ENCODE assay signal across 7 mouse cellular contexts in genomic region chr19:36535186-36535585, GRCm38 (mm10). TPM values are rescaled to one million over a fixed set of nuclear protein-coding genes. Genes with fewer than 3 reads are reported as not detected.
DNase-seq lines count a peak whose midpoint lies in the region; ATAC-seq and TF ChIP-seq lines count a peak whose summit lies in the region.

No protein-coding gene starts in this region.

- H3ac ChIP-seq in myocyte (ENCODE audit: control insufficient read depth, insufficient read length): no peak overlapping the region

- H3K4me2 ChIP-seq in kidney, embryonic 16.5 days (replicated peaks; ENCODE audit: low read depth, low read length): 0 out of 2 replicates have a peak overlapping the region, but pooled peaks have one; percentile 48
- peak overlapping the region; percentile 43; the same call in 1 of the 2 replicates for H3K4me2 ChIP-seq in forebrain, embryonic 11.5 days (ENCODE audit: low read depth, low read length, severe bottlenecking)
- H3K4me2 ChIP-seq in hindbrain, embryonic 11.5 days (replicated peaks; ENCODE audit: low read depth, low read length): no peak overlapping the region
- peak overlapping the region; percentile 60 for H3K4me2 ChIP-seq in myocyte (ENCODE audit: low read depth)

- no peaks in the 10 kb centered on the region for H3K9me3 ChIP-seq in kidney, embryonic 16.5 days (ENCODE audit: low read length)
- no peaks in the 10 kb centered on the region for H3K9me3 ChIP-seq in forebrain, embryonic 11.5 days (ENCODE audit: control insufficient read depth, low read length)
- H3K9me3 ChIP-seq in hindbrain, embryonic 11.5 days (ENCODE audit: control insufficient read depth, low read length): no peaks in the 10 kb centered on the region

- no peak for ATAC-seq in kidney, embryonic 16.5 days (ENCODE audit: low FRiP score, low TSS enrichment)
- ATAC-seq in forebrain, embryonic 11.5 days (replicated peaks; ENCODE audit: low FRiP score): peak; percentile 53
- ATAC-seq in hindbrain, embryonic 11.5 days (ENCODE audit: low FRiP score): no peak

- H3K79me2 ChIP-seq in myocyte (ENCODE audit: control insufficient read depth, insufficient read depth): no peaks in the 10 kb centered on the region

- H3K27me3 ChIP-seq in kidney, embryonic 16.5 days (ENCODE audit: insufficient read depth, low read length): no peaks in the 10 kb centered on the region
- H3K27me3 ChIP-seq in forebrain, embryonic 11.5 days (ENCODE audit: control insufficient read depth, insufficient read depth, low read length): peaks cover 6% of the 10 kb centered on the region; the same call in 1 of the 2 replicates
- no peaks in the 10 kb centered on the region for H3K27me3 ChIP-seq in hindbrain, embryonic 11.5 days (ENCODE audit: control insufficient read depth, insufficient read depth, low read length)
- no peaks in the 10 kb centered on the region for H3K27me3 ChIP-seq in myocyte (ENCODE audit: control insufficient read depth, insufficient read depth, insufficient read length)

- WGBS in kidney, embryonic 16.5 days: 52% methylated on average over 2 of the region's 2 CpGs
- 17% methylated on average over 2 of the region's 2 CpGs for WGBS in forebrain, embryonic 11.5 days
- WGBS in hindbrain, embryonic 11.5 days: 56% methylated on average over 2 of the region's 2 CpGs

- H3K36me3 ChIP-seq in kidney, embryonic 16.5 days (ENCODE audit: insufficient read depth, low read length): no peaks in the 10 kb centered on the region
- H3K36me3 ChIP-seq in forebrain, embryonic 11.5 days (ENCODE audit: control insufficient read depth, insufficient read depth, low read length): no peaks in the 10 kb centered on the region
- no peaks in the 10 kb centered on the region for H3K36me3 ChIP-seq in hindbrain, embryonic 11.5 days (ENCODE audit: control insufficient read depth, insufficient read depth, low read length)
- no peaks in the 10 kb centered on the region for H3K36me3 ChIP-seq in myocyte (ENCODE audit: control insufficient read depth, insufficient read depth)

- no peak overlapping the region for H3K9ac ChIP-seq in kidney, embryonic 16.5 days (replicated peaks; ENCODE audit: low read length)
- no peak overlapping the region for H3K9ac ChIP-seq in forebrain, embryonic 11.5 days (ENCODE audit: low read length)
- H3K9ac ChIP-seq in hindbrain, embryonic 11.5 days (ENCODE audit: low read depth, low read length): no peak overlapping the region

- no peak overlapping the region for H3K4me3 ChIP-seq in kidney, embryonic 16.5 days (ENCODE audit: low read length)
- H3K4me3 ChIP-seq in forebrain, embryonic 11.5 days (ENCODE audit: low read depth, low read length): no peak overlapping the region
- H3K4me3 ChIP-seq in hindbrain, embryonic 11.5 days (ENCODE audit: low read depth, low read length): no peak overlapping the region
- H3K4me3 ChIP-seq in myocyte: no peak overlapping the region

- DNase-seq in kidney, postnatal 4 days: no peak
- no peak for DNase-seq in forebrain, embryonic 11.5 days (ENCODE audit: low spot score)
- peak; percentile 21 for DNase-seq in hindbrain, embryonic 11.5 days (ENCODE audit: low spot score)
- no peak for DNase-seq in right cerebral cortex, postnatal 14 days
- DNase-seq in spleen, adult 12 weeks (ENCODE audit: low spot score): no peak

- H3K4me1 ChIP-seq in kidney, embryonic 16.5 days (ENCODE audit: insufficient read depth, low read length): peaks cover 12% of the 10 kb centered on the region; the same call in 1 of the 2 replicates
- peaks cover 16% of the 10 kb centered on the region for H3K4me1 ChIP-seq in forebrain, embryonic 11.5 days (replicated peaks; ENCODE audit: control insufficient read depth, insufficient read depth, low read length)
- 0 out of 2 replicates have a peak, but pooled peaks cover 2% of the 10 kb centered on the region for H3K4me1 ChIP-seq in hindbrain, embryonic 11.5 days (replicated peaks; ENCODE audit: control insufficient read depth, insufficient read depth, low read length)

- no peak for TF ChIP-seq POLR2A in myocyte (IDR thresholded peaks at IDR 0.05; ENCODE audit: insufficient read length, low read depth)

- H3K27ac ChIP-seq in kidney, embryonic 16.5 days (ENCODE audit: low read length): no peak overlapping the region
- H3K27ac ChIP-seq in forebrain, embryonic 11.5 days (ENCODE audit: low read depth, low read length): peak overlapping the region; percentile 82
- H3K27ac ChIP-seq in hindbrain, embryonic 11.5 days (ENCODE audit: low read depth, low read length): 0 out of 2 replicates have a peak overlapping the region, but pooled peaks have one; percentile 2

TF ChIP-seq in myocyte, 11 proteins besides CTCF, POLR2A, EP300 and RAD21:
- no peak for TF ChIP-seq TCF12 (IDR thresholded peaks at IDR 0.05; ENCODE audit: insufficient read depth, poor library complexity, severe bottlenecking)
- TF ChIP-seq SRF (IDR thresholded peaks at IDR 0.05; ENCODE audit: control insufficient read depth, insufficient read length, low read depth): no peak
- TF ChIP-seq MYOD1 (IDR thresholded peaks at IDR 0.05; ENCODE audit: control insufficient read depth in 1 of 3, insufficient read length in 2 of 3, low read depth in 2 of 3): no peak
- no peak for TF ChIP-seq MAX (IDR thresholded peaks at IDR 0.05; ENCODE audit: low read depth)
- no peak for TF ChIP-seq REST (IDR thresholded peaks at IDR 0.05; ENCODE audit: insufficient read depth, insufficient read length)
- TF ChIP-seq E2F4 (IDR thresholded peaks at IDR 0.05; ENCODE audit: insufficient read depth): no peak
- no peak for TF ChIP-seq USF1 (IDR thresholded peaks at IDR 0.05; ENCODE audit: low read depth)
- TF ChIP-seq POLR2AphosphoS2 (IDR thresholded peaks at IDR 0.05; ENCODE audit: insufficient read length, low read depth): no peak
- no peak for TF ChIP-seq CEBPB (IDR thresholded peaks at IDR 0.05; ENCODE audit: insufficient read depth, poor library complexity, severe bottlenecking)
- no peak for TF ChIP-seq MYOG (IDR thresholded peaks at IDR 0.05; ENCODE audit: control insufficient read depth in 1 of 3, insufficient read depth in 1 of 3, insufficient read length in 2 of 3, low read depth in 2 of 3)
- TF ChIP-seq TCF3 (IDR thresholded peaks at IDR 0.05; ENCODE audit: insufficient read length, low read depth): no peak

RNA-seq across cellular contexts. Expression of gene Hectd2, which starts 19.3 kb away (rescaled TPM):
- polyA plus RNA-seq in kidney, embryonic 16.5 days (2015; fragmentation: Nextera tagmentation; extraction: Ambion mirVana): 1.9 and 2.1 TPM in 2 replicates
- 5.5 and 5.6 TPM in 2 replicates for polyA plus RNA-seq in forebrain, embryonic 11.5 days (2014; fragmentation: Nextera tagmentation; extraction: Ambion mirVana)
- polyA plus RNA-seq in hindbrain, embryonic 11.5 days (2014; fragmentation: Nextera tagmentation; extraction: Ambion mirVana): 9.3 and 10.9 TPM in 2 replicates
- 0.88 TPM for polyA plus RNA-seq in myocyte (2012; fragmentation: generic; extraction: Trizol)
